Mouse (Mus musculus): ENCODE measurements around the gene Lexm. TPM values are rescaled to one million over a fixed set of nuclear protein-coding genes. Genes with fewer than 3 reads are reported as not detected.

Lexm gene
- total RNA-seq, 1 experiment from 2014 or later: not detected

DNA sequence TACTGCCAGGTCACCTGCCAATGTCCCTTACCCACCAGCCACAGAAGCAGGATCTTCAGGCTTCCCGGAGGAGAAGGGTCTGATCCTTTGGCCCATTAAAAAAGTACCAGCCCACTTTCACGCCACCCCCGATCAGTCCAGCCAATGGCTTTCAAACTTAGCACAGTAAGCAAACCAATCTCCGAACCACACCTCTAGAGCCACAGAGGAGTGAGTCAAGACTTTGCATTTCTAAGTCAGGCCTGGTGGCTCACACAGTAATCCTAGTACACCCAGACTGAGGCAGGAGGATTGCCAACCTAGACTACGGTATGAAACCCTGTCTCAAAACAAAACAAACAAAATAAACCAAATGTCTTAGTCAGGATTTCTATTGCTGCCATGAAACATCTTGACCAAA is 12.3 kb upstream of the Lexm start:
- no peak for ATAC-seq (replicated peaks; ENCODE audit: insufficient number of reproducible peaks, low FRiP score, low TSS enrichment, poor library complexity, severe bottlenecking)

DNA sequence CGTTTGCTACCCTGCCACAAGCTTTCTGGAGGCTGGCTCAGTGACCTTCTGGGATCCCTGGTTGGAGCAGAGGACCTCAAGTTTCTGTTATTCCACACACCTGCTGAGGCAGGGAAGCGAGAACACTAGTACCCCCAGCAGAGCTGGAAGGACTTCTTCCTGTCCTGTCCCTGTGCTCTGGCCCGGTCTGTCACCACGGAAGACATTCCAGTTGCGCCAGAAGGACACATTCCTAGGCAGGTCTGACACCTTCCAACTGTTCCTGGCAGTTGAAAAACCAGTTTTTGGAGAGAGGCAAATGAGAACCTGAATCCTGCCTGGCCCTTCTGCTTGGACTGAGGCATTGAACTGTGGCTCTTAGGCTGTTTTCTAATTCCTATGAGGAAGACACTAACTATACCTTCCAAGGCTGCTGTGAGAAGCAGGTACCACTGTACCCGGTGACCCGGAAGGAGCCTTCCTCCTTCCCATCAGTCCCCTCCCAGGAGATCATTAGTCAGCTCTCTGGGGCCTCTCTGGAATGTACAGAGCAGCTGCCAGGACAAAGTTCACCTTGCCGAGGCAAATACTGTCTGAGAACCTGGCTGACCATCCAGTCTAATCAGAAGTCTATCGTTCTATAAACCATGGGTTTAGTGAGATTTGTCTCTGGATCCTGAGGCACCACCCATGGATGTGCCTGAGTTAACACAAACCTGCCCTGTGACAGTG is 11.8 kb upstream of the Lexm start:
- no peak for ATAC-seq (replicated peaks; ENCODE audit: insufficient number of reproducible peaks, low FRiP score, low TSS enrichment, poor library complexity, severe bottlenecking)

DNA sequence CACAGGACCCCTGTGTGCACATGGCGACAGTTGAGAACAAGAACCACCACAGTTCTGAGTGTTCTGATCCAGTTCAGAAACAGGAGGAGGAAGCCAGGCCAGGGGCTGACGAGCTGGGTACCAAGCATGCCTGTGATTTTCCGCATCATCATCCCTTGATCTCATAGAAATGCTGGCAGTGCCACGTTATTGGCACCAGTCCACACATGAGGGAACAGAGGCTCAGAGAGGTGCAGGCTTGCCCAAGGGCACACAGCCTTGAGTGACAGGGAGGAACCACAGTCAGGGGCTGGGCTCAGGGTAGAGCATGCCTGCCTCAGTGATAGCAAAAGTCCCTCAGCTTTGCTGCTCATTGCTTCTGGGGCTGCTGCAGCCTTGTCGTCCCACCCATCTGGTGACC is 10.8 kb upstream of the Lexm start:
- ATAC-seq (replicated peaks; ENCODE audit: insufficient number of reproducible peaks, low FRiP score, low TSS enrichment, poor library complexity, severe bottlenecking): no peak

DNA sequence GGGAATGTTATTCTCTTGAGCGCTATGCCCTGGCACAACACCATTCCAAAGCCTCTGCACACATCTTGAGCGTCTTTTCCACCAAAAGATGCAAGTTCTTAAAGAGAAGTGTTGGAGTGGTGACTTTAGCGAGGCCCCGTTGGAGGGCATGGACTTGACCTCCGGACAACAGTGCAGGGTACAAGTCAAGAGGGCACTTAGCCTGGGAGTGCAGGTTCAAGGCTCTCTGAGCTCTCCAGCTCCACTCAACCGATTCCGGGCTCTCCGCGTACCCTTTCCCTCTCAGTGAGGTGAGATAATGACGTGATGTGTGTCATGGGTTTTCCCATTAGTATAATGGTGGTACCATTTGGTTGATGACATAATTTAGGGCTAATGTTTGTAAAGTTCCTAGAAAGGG is 7.2 kb upstream of the Lexm start:
- ATAC-seq (replicated peaks; ENCODE audit: insufficient number of reproducible peaks, low FRiP score, low TSS enrichment, poor library complexity, severe bottlenecking): no peak

DNA sequence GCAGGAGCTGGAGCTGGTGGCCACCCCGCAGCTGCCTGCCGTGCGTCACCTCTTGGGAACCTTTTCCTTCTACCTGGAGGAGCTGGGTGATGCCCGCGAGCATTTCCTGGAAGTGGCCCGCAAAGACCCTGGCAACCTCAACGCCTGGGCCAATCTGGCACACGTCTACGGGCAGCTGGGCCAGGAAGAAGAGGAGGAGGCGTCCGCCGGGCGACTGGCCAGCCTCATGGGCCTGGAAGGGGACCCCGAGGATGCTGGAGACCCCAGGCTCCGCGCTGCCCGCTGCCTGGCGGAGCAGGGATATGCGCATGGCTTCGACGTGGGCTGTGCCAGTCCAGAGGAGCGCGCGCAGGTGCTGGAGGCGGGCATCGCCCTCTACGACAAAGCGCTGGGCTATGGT is 5.7 kb upstream of the Lexm start:
- no peak for ATAC-seq (replicated peaks; ENCODE audit: insufficient number of reproducible peaks, low FRiP score, low TSS enrichment, poor library complexity, severe bottlenecking)

DNA sequence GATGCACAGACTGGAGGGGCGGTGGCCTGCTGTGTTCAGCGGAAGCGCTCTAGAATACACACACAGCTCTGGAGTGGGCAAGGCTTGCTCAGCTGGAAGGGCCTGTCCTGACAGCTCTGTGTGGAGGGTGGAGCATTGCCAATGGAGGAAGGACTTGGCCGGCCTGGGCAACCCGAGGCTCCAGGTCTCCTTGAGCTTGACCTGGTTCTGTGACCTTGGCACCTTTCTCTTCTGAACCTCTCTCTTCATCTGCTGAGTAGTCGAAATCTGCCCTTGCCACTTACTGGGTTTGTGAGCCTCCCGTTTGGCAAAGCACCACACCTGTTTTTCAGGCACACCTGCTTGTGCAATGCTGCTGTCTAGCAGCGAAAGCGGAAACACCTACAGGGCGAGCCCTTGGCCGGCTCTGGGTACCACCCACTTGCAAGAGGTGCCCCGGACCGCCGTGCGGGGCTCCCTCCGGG is 5.0 kb upstream of the Lexm start, which contains the start of gene Ttc22:
Gene Ttc22, plus strand, starts transcription at position 403 of the 464 bp plus-strand sequence.
- ATAC-seq (replicated peaks; ENCODE audit: insufficient number of reproducible peaks, low FRiP score, low TSS enrichment, poor library complexity, severe bottlenecking): no peak

DNA sequence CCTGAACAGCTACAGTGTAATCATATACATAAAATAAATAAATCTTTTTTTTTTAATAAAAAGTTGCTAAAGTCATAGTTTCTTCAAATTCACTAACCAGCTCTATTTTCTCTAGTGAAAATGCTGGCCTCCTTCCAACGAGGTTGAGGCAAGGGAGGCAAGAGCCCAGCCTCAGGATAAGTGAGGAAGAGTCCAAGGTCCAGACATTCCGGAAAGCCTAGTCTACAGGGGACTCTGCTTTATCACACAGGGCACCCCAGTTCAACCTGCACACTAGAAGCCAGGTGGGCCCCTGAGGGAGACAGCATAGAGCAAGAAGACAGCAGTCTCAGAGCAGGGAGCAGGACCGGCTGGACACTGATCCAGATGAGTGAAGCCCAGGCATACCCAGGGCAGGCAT is 4.4 kb upstream of the Lexm start:
- no peak for ATAC-seq (replicated peaks; ENCODE audit: insufficient number of reproducible peaks, low FRiP score, low TSS enrichment, poor library complexity, severe bottlenecking)

DNA sequence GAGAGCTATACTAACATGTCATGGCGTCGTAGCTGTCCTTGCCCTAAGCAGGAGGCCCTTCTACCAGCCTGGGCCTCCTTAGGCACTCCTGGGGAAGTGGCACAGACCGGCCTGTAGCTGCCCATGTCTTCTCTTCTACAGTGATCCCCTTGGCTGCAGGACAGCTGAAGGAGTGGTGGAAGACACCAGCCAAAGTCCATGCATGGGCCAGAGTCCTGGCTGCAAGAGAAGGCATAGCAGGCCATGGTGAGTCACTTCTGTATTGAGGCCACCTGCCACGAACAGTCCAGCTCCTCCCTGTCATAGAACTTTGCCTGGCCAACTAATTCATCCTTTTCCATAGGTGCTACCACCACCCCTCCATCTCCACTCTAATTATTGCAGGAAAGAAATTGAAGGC is 1.9 kb upstream of the Lexm start:
- no peak for ATAC-seq (replicated peaks; ENCODE audit: insufficient number of reproducible peaks, low FRiP score, low TSS enrichment, poor library complexity, severe bottlenecking)

DNA sequence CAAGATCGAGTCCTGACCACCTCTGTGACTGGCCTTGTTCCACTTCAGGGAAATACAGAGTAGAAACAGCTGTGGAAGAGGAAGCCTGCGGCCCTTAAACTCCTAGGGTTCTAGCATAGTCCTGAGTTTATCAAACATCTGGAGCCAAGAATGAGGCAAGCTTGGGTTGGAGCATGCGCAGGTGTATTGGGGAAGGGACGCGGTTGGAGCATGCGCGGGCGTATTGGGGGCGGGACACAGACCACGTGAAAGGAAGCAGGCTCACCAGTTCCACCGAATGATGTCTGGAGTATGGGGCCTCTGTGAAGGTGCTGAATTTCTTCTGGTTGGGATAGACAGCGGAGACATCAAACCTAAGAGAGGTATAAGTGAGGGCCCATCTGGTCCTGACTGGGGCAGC is 1.4 kb downstream of the Lexm start:
- no peak for ATAC-seq (replicated peaks; ENCODE audit: insufficient number of reproducible peaks, low FRiP score, low TSS enrichment, poor library complexity, severe bottlenecking)

DNA sequence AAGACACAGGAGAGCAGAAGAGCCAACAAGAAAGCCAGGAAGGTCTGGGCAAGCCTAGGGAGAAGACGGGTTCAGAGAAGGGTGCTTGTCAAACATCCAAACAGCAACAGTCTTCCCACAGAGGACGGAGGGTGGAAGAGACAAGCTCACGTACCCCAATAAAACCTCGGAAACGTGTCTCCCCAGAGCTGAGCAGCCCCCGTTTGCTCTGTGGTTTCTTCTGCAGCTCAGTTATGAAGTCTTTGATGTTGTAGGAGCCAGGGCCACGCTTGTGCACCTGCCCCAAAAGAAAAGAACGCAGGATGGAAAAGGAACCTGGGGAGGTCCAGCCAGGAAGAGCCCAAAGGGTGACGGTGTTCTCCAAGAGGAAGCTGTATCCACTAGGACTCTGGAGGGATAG is 2.2 kb downstream of the Lexm start:
- no peak for ATAC-seq (replicated peaks; ENCODE audit: insufficient number of reproducible peaks, low FRiP score, low TSS enrichment, poor library complexity, severe bottlenecking)

DNA sequence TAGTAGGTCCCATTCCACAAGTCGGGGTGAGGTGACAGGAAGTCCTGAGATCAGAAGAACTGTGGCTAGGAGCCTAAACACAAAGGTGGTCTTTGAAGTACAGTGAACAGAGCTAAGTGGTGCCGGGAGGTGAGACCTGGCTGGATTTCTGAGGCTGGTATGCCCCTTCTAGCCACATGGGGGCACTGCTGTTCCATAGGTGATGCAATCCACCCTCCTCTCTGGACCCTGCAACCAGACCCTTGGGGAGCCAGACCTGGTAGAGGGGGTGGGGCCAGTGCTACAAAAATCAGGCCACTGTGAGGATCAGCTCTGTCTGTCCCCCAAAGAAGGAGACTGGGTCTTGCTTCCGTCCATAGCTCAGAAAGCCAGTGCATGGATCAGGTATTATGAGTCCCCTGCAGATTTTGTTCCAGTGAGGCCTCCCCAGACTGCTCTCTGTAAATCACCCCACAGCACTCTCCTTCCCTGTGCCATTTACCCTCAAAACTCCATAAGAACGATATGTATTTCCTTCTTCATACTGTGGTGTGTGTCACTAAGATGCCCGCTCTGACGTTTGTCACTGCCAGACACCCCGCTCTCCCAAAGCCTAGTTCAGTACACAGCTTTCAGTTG is 2.8 kb downstream of the Lexm start:
- no peak; the same call in 1 of the 2 replicates for ATAC-seq (replicated peaks; ENCODE audit: insufficient number of reproducible peaks, low FRiP score, low TSS enrichment, poor library complexity, severe bottlenecking)

DNA sequence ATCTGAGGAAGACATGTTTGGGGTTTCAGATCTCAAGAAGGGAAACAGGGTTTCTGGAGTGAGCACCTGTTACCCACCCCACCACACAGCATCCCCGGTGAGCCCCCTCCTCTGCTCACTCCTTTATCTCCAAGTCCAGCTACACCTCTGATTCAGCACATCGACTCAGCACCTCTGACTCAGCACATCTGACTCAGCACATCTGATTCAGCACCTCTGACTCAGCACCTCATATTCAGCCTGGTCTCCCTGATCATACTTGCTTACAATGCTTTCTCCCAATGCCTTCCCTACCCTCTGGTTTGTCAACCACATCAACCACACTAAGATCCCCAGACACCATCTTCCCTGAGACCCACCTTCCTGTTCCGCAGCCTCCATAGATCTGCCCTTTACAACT is 3.5 kb downstream of the Lexm start:
- no peak for ATAC-seq (replicated peaks; ENCODE audit: insufficient number of reproducible peaks, low FRiP score, low TSS enrichment, poor library complexity, severe bottlenecking)

DNA sequence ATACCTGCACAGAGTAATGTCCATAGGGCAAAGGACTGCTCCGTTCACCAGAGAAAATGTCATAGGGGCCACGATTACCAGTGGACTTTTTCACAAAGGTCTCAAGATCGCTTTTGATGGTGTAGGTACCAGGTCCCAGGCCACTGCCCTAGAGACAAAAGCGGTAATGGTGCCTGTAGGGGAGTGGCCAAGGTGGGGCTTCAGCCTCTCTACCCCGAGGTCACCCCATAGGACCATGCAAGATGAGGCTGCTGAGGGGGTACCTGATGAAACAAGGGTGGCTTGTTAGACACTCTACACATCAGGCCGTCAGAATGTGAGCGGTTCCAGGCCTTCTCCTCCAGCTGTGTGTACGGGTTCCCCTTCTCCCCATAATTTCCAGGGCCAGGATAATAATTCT is 3.9 kb downstream of the Lexm start:
- ATAC-seq (replicated peaks; ENCODE audit: insufficient number of reproducible peaks, low FRiP score, low TSS enrichment, poor library complexity, severe bottlenecking): no peak

DNA sequence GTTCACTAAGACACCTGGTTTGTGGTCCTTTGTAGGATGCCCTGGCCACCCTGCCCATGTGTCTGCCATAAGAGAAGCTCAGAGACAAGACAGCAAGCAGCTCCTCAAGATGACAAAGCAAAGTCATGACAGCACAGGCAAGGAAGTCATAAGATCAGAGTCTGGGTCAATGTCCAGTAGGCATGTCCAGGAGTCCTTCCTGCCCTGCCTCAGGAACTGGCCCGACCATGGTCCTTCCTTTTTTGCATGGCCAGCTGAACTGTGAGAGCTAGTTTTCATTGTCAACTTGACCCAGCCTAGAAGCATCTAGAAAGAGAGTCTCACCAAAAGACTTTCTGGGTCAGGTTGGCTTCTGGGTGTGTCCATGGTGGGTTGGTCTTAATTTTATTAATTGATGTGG is 9.1 kb downstream of the Lexm start:
- no peak for ATAC-seq (replicated peaks; ENCODE audit: insufficient number of reproducible peaks, low FRiP score, low TSS enrichment, poor library complexity, severe bottlenecking)

DNA sequence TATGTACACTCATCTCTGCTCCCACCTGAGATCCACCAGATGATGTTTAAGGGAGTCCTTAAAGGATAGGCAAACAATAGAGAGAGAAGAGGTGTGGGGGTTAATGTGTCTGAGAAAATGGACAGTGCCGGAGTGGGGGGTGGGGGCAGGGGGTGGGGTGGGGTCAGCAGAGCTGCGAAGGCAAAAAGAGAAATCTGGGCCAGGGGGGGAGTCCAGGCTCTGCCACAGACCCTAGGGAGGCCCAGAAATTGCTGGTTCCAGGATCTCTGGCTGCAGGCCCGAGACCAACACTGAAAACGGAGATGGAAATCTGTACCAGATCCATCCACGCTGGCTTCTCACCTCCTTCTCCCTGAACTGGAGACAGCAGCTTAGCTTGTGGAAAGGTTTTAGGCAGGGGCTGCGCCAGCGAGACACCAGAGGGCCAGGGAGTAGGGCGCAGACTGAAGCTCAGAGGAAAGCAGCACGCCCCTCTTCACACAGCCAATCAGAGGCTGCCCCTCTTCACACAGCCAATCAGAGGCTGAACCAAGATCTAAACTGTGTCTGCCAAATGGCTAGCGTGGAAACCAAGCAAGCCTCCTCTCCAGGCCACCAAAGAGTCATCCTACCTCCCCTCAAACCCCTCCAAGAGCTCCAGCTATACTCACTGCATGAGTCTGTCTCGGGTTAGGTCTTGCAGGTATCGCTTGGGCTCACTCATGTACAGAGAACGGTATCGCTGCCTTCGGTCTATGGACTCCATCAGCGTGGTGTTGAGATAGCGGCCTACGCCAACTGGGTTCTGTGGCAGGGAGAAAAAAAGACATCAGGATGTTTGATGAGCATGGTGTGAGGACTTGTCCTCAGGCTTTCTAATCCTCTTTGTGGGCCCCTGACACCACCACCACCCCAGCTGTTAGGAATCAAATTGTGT is 10.1 kb downstream of the Lexm start:
- ATAC-seq (replicated peaks; ENCODE audit: insufficient number of reproducible peaks, low FRiP score, low TSS enrichment, poor library complexity, severe bottlenecking): no peak

DNA sequence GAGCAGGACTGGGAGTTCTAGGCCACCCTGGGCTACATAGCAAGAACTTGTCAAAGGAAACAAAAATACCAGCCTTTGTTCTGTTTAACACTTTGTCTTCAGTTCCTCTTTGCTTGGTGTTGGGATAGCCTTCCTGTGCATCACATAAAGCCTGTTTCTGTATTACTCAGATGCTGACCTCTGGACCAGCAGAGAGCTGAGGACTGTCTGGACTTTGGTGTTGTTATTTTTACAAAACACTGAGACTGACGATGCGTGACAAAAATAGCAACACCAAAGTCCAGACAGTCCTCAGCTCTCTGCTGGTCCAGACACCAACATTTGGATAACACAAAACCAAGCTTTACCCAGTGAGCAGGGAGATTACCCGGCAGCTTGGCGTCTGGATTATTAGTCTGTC is 16.3 kb downstream of the Lexm start:
- ATAC-seq (replicated peaks; ENCODE audit: insufficient number of reproducible peaks, low FRiP score, low TSS enrichment, poor library complexity, severe bottlenecking): no peak

DNA sequence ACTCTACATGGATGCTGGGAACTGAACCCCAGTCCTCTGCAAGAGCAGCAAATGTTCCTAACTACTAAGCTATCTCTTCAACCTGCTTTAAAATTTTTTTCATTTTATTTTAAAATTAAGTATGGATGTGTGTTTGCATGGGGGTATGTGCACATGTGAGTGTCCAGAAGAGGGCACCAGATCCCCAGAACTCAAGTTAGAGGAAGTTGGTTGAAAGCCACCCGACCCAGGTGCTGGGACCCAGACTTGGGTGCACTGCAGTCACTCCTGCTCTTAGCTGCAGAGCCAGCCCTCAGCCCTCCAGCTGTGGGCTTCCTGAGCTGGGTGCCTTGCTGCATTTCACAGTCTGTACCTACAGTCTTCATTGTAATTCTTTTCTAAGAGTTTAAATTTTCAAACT is 17.6 kb downstream of the Lexm start:
- no peak for ATAC-seq (replicated peaks; ENCODE audit: insufficient number of reproducible peaks, low FRiP score, low TSS enrichment, poor library complexity, severe bottlenecking)

DNA sequence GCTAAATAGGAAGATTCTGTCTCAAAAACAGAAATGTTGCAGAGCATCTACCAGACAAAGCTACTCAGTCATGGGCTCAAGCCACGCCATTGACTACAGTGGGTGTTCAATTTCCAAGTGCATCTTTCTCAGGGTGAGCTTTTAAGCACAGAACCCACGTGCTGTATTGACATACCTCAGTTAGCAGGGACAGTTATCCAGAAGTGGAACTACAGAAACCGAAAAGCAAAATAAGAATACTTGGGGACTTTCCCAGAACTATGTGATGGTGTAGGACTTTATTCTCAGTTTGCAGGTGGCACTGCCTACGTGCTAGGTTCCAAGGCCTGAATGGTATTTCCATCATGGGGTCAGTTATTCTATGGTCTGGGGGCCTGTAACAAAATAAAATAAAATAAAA is 19.3 kb downstream of the Lexm start:
- no peak for ATAC-seq (replicated peaks; ENCODE audit: insufficient number of reproducible peaks, low FRiP score, low TSS enrichment, poor library complexity, severe bottlenecking)

DNA sequence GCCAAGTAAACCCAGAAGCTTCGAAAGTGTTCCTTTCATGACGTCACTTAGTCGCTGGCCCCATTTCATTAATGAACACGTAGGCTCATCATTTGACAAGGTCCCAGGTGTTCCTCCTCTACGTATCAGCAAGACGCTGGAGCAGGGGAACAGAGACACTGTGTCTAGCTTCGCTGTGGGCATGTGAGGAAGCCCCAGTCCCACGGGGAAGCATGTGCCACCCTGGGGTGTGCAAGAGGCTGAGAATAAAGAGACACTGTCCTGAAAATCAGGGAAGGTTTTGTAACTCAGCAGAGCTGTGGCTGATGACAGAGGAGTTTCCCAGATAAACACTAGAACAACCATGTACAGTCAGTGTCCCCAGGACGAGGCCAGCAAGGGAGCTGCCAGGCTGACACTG is 20.0 kb downstream of the Lexm start:
- ATAC-seq (replicated peaks; ENCODE audit: insufficient number of reproducible peaks, low FRiP score, low TSS enrichment, poor library complexity, severe bottlenecking): no peak

DNA sequence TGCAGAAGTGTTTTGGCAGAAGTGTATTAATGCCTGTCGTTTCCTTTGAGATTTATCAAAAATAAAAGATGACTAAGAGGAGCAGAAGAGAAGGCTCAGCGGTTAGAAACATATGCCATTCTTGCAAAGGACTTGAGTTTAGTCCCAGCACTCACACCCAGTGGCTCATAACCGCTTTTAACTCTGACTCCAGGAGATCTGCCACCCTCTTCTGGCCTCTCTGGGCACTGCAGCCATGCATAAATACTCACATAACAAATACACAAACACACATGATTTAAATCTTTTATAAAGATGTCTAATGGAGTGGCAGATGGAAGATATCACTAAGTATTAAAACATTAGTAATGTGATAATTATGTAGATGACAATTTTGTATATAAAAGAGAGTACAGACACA is 20.8 kb downstream of the Lexm start:
- no peak for ATAC-seq (replicated peaks; ENCODE audit: insufficient number of reproducible peaks, low FRiP score, low TSS enrichment, poor library complexity, severe bottlenecking)

All from monocyte, adult 5-6 weeks (primary cell).